Mouse (Mus musculus) embryonic fibroblast, embryonic 13.5 days (primary cell): ENCODE results near the gene Jdp2.

ENCODE experiments used
- CTCF ChIP-seq: IDR thresholded peaks from 2 replicates; pipeline ENCODE4 v1.5.1; 2011; ENCODE audit warnings: mild to moderate bottlenecking, control low read depth, low read length, moderate library complexity, borderline replicate concordance; ENCODE audit not compliant: insufficient read depth
- POLR2A ChIP-seq: IDR thresholded peaks from 2 replicates; pipeline ENCODE4 v1.6.1; 2011; ENCODE audit warnings: low read depth, mild to moderate bottlenecking, control low read depth, low read length, moderate library complexity

- TF ChIP-seq CTCF, result no peak
- TF ChIP-seq POLR2A, result no peak
Observed at GRCm38 (mm10) chr12:85670080-85670479, 71.3 kb downstream of the Jdp2 start.
